Mouse (Mus musculus): ENCODE measurements around the gene Mylk. TPM values are rescaled to one million over a fixed set of nuclear protein-coding genes. Genes with fewer than 3 reads are reported as not detected.
A peak's percentile ranks its signal among the peaks of the same experiment; 100 is the strongest.

The Mylk gene
- polyA plus RNA-seq, 1 experiment: 243 TPM

DNA sequence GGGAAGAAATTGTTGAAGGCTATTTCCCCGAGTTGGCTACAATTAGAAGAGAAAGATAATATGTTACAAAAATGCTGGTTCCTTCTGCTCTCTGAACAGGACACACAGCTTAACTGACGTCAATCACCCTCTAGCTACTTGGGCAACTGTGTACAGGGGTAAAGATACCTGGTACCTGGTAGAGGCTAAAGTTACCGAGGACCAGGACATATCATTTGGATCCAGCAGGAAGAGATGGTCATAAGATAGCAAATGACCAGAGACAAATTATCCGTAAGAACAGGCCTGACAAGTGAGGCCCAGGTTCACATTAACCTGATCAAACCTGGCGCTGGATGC, 276.9 kb downstream of the Mylk start:
- no peak for DNase-seq (ENCODE audit: low read depth)

DNA sequence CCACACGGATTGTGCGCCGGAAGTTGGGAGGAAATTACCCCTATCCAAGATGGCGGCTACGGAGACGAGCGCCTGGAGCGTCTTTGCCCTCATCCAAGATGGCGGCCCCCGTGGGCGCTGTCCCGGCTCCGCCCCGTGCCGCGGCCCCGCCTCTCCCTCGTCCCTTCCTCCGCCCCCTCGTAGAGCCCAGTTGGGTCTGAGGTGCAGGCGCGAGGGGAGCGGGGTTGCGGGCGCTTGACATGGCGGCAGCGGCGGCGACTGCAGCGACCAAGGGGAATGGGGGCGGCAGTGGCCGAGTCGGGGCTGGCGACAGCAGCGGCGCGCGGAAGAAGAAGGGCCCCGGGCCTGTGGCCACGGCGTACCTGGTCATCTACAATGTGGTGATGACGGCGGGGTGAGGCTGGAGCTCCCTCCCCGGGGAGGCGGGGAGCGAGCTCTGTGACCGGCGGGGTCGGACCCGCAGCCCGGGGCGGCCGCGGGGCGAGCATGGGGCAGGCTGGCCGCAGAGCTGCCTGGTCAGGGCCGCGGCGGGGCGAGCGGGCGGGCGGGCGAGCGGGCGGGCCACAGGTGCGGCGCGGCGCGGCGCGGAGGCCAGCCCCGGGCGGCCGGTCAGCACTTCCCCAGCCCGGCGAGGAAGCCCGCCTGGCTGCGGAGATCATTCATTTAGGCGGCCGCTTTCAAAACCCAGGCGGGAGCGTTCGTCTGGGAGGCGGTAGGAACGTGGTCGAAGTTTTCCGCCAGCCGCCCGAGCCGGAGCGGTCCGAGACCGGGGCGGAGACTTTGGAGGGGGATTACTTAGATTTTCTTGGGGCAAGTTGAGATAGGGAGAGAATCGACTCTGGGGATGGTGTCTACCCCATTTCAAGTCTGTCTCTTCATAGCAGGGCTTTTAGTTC, 277.5 kb downstream of the Mylk start, which contains the start of gene Hacd2:
Hacd2 (plus strand) TSS at position 187 of the 896 bp plus-strand sequence.
- no peak for DNase-seq (ENCODE audit: low read depth)

DNA sequence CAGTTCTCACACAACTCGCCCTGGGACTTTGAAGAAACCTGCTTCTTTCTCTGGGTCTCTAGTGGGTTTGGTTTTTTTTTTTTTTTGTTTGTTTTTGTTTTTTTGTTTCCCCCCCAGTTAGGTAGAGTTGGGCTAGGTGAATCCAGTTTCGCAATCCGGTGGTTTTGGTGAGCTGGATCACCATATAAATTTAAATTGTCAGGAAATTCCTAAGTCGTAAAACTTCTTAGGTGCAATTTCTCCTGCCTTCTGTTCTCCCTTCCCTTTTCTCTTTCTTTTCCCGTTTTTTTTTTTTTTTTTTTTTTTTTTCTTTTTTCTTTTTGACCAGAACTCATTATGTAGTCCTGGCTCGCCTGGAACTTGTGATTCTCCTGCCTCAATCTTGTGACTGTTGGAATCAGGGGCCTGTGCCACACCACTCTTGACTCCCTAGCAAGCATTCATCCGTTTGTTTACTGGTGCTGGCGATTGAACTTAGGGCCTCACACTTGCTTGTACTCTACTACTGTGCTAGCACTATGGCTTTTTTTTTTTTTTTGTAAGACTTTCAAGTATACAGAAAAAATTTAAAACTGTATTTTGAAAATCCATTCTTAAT, 278.2 kb downstream of the Mylk start:
- no peak for DNase-seq (ENCODE audit: low read depth)

DNA sequence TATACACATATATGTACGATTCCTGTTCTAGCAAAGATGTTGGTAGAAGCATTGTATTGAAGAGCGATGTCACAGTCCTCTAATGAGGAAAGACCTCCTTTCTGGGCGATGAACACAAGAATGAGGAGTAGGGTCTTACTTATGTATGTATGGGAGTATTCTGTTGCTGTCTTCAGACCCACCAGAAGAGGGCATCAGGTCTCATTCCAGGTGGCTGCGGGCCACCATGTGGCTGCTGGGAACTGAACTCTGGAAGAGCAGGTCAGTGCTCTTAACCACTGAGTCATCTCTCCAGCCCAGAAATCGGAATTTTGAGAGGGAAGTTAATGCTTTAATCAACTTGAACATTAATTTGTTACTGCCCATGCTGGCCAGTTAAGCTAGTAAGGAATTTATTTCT, 279.3 kb downstream of the Mylk start:
- DNase-seq (ENCODE audit: low read depth): no peak

DNA sequence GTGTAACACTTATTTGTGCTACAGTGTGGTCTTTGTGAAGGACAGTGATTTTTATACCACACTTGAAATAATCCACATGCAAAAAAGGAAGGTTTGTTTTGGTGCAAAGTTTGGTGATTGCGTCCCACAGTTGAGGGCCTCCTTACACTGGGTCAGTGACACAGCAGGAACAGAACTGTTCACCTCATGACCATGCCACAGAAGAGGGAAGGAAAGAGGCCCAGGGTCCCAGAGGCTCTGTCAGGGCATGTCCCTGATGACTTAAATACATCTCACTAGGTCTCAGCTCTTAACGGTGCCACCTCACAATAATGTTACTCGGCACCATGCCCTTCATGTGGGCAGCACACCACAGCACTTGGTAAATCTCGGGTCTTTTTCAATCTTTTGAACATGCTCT, 280.3 kb downstream of the Mylk start:
- DNase-seq (ENCODE audit: low read depth): no peak

DNA sequence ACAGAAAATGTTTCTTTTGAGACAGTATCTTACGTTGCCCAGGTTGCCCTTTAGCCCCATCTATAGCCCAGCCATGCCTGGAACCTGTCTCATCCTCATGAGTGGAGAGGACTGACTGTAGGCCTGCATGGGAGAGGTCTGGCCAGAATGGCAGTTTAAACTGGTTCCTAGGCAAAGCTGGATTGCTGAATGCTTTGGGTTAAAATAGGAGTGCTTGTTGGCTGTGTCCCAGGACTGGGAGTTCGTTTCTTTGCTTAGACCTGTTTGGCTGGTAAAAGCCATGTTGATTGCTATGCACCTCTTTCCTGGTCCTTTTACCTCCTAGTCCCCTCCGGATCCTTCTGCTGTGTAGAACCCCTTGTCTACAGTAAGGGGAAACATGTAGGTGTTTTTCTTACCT, 288.2 kb downstream of the Mylk start:
- no peak for DNase-seq (ENCODE audit: low read depth)

DNA sequence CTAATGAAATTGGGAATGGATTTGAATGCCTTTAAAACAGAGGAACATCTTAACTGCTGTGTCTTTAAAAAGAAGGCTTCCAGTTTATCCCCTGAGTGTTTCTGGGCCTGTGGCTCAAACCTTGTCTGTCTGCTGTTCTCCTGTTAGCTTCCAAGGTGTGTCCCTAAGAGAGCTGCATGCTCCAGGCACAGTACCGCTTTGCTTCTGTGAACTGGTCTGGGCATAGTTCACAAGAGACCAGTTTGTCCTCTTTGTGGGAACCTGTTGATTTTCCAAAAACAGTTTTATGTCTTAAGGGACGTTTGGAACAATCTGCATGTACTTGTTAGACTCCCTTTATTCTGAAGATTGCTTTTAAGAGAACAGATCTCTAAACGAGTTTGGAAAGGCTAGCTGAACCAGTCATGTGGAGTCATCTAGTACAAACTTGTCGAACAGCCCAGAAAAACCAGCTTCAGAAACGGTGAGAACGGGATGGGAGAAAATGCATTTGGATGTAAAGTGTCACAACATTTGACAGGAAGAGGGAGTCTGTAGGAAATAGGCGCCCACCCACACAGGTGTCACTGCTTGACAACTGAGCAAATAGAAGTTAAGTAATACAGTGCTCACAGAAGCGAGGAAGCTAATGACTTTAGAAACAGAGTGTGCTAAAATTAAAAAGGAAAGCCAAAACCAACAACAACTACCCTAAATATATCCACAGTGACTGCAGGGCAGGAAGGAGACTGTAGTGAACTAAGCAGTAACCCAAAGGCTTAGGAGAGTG, 289.0 kb downstream of the Mylk start:
- peak; percentile 88 for DNase-seq (ENCODE audit: low read depth)

DNA sequence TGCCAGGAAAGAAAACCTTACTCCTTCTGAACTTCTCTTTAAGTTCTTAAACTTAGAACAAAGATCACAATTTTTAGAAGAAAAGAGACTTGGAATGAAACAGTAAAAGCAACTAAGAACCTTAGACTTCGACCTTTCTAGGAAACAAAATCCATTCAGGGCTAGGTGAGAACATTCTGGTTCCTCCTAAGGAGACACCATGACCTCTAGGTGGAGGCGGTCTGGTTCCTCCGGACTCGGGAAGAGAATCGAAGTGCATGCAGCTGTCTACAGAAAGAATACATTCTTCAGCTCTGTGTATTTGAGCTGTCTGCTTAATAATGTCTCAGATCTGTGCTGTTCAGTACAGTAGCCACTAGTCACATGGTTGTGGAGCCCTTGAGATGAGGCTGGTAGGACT, 290.0 kb downstream of the Mylk start:
- no peak for DNase-seq (ENCODE audit: low read depth)

DNA sequence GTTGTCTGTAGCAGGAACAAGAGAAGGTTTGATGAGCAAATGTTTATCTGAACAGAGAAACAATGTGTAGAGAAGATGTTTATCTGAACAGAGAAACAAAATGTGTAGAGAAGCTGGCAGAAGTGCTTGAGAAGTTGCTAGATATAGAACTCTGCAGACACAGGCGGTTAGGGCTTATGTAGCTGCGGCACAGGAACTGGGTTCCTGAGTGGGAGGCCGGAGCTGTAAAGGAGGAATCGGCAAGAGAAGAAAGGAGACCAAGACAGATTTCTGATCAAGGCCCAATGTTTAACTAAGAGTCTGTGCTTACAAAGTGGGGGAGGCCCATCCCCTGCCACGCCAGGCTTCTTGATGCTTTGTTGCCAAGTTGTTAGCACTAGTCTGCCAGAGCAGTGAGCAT, 291.7 kb downstream of the Mylk start:
- no peak for DNase-seq (ENCODE audit: low read depth)

DNA sequence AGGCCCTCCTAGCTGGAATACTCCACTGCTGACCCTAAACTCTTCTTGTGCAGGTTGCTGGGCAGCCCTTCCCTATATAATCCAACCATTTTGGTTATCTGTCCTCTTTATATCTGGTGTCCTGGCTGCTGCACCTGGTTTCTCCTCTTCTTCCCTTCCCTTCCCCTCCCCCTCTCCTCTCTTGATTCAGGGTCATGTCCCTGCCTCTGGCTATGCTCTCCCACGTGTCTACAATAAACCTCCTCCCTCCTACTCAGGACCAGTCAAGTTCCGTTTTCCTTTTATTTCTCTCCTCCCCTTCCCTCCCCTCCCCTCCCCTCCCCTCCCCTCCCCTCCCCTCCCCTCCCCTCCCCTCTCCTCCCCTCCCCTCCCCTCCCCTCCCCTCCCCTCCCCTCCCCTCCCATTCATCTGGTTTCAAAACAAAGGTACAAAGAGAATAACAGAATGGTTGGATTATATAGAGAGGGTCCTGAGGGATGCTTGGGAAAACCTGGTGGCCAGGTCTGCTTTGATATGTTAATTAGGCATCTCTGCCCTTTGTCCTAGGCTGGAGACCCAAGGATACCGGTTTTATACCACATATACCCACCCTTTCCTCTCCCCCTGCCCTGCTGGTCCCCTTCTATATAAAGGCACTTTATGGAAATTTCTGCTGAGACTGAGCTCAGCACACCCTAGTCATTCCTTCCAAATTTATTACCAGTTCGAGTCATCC, 293.5 kb downstream of the Mylk start:
- DNase-seq (ENCODE audit: low read depth): no peak

DNA sequence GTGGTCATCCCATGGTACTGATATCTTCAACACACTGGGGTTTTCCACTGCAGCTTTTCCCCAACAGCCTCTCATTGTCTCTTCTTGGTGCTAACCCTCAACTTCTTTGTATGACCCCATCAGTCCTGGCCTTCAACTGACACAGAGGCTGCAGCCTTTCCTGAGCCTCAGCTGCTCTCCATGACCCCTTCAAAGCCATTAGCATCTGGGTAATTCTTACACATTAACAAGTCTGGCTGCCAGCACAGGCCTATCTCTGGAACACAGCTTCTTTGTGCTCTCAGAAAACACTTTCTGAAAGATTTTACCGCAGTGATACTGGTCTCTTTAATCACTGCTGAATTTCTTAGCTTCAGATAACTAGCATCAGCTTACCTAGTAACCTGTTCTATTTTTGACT, 295.1 kb downstream of the Mylk start:
- no peak for DNase-seq (ENCODE audit: low read depth)

DNA sequence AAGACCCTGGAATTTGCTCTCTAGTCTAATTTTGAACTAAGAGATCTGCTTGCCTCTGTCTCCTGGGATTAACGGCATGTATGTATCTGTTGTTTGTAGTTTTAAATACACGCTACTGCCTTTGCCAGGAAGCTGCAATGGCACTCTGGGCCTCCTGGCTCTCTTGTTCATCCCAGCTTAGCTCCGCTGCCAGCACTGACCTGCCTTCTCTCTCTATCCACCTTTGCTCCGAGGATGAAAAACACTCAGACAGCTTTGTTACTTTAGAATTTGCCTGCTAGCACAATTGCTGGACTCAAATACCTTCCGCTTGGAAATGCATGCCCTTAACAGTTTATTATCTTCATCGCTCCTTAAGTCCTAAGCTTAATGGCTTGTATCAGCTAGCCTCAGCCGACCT, 296.0 kb downstream of the Mylk start:
- no peak for DNase-seq (ENCODE audit: low read depth)

DNA sequence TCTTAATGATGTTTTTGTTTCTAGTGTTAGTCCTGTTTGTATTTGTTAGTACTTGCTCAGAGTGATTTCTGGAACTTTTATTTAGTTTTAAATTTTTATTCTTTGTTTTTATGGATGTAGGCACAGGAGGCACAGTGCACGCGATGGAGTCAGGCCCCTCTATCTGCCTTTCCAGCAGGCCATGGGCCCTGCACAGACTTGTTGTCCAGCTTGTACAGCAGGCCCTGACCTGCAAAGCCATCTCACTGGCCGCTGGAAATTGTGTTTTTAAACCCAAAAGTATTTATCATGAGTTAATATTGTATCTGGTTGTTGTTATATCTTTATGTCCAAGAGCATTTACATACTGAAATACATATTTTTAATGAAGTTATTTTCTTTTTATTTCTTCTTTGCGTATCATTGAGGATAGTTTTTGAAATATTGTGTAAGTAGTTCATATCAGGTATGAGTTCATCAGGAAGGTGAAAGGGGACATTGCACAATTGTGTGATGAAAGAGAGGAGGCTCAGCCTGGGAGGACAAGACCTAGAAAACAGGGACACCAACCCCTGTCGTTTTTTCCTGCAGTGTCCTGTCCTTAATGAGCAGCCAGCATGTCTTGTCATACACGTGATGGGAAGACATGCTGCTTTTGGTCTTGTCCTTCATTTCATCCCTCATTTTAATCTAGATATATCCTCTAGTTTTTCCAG, 301.2 kb downstream of the Mylk start:
- DNase-seq (ENCODE audit: low read depth): no peak

DNA sequence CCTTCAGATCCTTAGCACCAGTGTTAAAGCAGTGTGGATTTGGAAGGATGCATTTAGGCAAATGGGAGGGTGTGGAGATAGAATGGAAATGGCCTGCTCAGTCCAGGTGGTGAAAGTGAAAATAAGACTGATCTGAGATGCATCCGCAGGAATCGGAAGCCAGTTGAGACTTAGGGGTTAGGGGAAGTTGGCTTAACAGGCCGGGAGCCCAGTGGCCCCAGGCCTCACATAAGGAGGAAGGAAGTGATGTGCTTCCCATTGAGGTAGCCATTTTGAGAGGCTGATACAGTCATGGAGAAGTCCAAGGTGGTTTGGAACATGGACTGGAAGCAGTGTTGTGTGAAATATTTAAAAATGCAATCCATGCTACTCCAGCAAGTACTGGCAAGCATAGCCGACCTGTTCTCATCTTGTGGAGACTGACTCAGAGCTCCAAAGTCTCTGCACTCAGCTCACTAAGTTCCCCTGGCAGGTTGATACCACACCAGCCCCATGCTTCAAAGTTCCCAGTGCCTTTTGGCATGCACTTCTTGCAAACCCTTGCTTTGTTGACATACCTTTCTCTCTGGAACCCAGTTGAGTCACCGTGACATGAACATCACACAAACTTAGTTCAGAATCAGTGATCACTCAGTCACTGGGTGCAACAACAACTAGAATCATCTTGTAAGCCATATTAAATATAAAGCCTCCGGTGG, 302.4 kb downstream of the Mylk start:
- DNase-seq (ENCODE audit: low read depth): no peak

DNA sequence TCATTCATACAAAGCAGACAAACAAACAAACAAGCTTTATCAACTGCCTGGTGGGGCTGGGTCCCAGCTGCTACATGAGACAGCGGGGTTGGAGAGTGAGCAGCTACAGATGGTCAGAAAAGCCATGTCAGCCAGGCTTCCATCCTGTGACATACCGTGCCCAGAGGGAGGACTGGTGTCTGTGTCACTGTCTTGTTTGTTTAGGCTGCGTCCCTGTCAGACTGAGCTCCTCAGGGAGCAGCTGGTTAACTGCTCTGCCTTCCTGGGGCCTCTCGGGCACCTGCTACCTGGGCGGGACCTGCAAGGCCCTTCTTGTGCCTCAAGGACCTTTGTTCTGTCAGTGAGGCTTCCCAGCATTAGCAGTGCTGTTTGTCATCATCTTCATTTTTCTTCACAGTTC, 306.1 kb downstream of the Mylk start:
- DNase-seq (ENCODE audit: low read depth): no peak

Other genes starting within 250 kb of the Mylk start
- gene Kalrn, start 171.7 kb upstream of the Mylk start, polyA plus RNA-seq (2012; rRNA removed): 3.9 and 6.6 TPM in 2 replicates
- 1.3 and 1.9 TPM in 2 replicates for gene Ropn1, start 95.3 kb upstream of the Mylk start, polyA plus RNA-seq (2012; rRNA removed)
- 1.6 and 1.7 TPM in 2 replicates for gene Ccdc14, start 54.6 kb upstream of the Mylk start, polyA plus RNA-seq (2012; rRNA removed)